Mouse (Mus musculus) kidney, adult 18-20 months (tissue): ENCODE data around the gene Tuba3b.

Experiments
- DNase-seq: peaks from one replicate; pipeline ENCODE4 v3.0.0; 2021

Gene Tuba3b

GRCm38 (mm10) chr6:145615666-145616210 lies at the start of gene Tuba3b:
TSS of gene Tuba3b (plus strand) at chr6:145615757.
- no peak for DNase-seq

GRCm38 (mm10) chr6:145567296-145567695 lies 48.3 kb upstream of the Tuba3b start:
- DNase-seq: no peak

- no peak for DNase-seq
Measured at GRCm38 (mm10) chr6:145567832-145568231, 47.7 kb upstream of the Tuba3b start.

- DNase-seq: no peak
Measured at GRCm38 (mm10) chr6:145568701-145569100, 46.9 kb upstream of the Tuba3b start.

GRCm38 (mm10) chr6:145573250-145574013 lies 42.1 kb upstream of the Tuba3b start:
- no peak for DNase-seq

GRCm38 (mm10) chr6:145576762-145577161 lies 38.8 kb upstream of the Tuba3b start:
- DNase-seq: no peak

GRCm38 (mm10) chr6:145578457-145579185 lies 36.9 kb upstream of the Tuba3b start:
- peak; percentile 44 for DNase-seq

GRCm38 (mm10) chr6:145579761-145580160 lies 35.8 kb upstream of the Tuba3b start:
- DNase-seq: no peak

GRCm38 (mm10) chr6:145581366-145582170 lies 34.0 kb upstream of the Tuba3b start:
- no peak for DNase-seq

GRCm38 (mm10) chr6:145585052-145585973 lies 30.2 kb upstream of the Tuba3b start:
- no peak for DNase-seq

- DNase-seq: no peak
Measured at GRCm38 (mm10) chr6:145590501-145591293, 24.9 kb upstream of the Tuba3b start.

- no peak for DNase-seq
Measured at GRCm38 (mm10) chr6:145591578-145591977, 24.0 kb upstream of the Tuba3b start.

- DNase-seq: no peak
Measured at GRCm38 (mm10) chr6:145592036-145592435, 23.5 kb upstream of the Tuba3b start.

- no peak for DNase-seq
Measured at GRCm38 (mm10) chr6:145592531-145592998, 23.0 kb upstream of the Tuba3b start.

GRCm38 (mm10) chr6:145593991-145594390 lies 21.6 kb upstream of the Tuba3b start:
- DNase-seq: no peak

- DNase-seq: no peak
Measured at GRCm38 (mm10) chr6:145595905-145596304, 19.7 kb upstream of the Tuba3b start.

- no peak for DNase-seq
Measured at GRCm38 (mm10) chr6:145598794-145599555, 16.6 kb upstream of the Tuba3b start.

- DNase-seq: no peak
Measured at GRCm38 (mm10) chr6:145604126-145604525, 11.4 kb upstream of the Tuba3b start.

- no peak for DNase-seq
Measured at GRCm38 (mm10) chr6:145604648-145605047, 10.9 kb upstream of the Tuba3b start.

GRCm38 (mm10) chr6:145605203-145605602 lies 10.4 kb upstream of the Tuba3b start:
- DNase-seq: no peak
